Mouse (Mus musculus) kidney, adult 2 months (tissue): ENCODE data around the gene Hspb11.

ENCODE experiments used
- CTCF ChIP-seq: fragments of 200-500 bp; conservative IDR thresholded peaks from 2 replicates; pipeline ENCODE4 v1.5.1; 2011; ENCODE audit warnings: low read depth, mild to moderate bottlenecking, control low read depth, low read length, moderate library complexity, mixed read lengths; ENCODE audit not compliant: insufficient read depth, insufficient read length
- POLR2A ChIP-seq: fragments of 200-500 bp; IDR thresholded peaks from one replicate; pipeline ENCODE4 v1.6.1; 2011; ENCODE audit warnings: low read depth, low read length, control low read depth

GRCm38 (mm10) chr4:107221524-107221923 is 31.9 kb upstream of the Hspb11 start:
- TF ChIP-seq POLR2A: no peak
- TF ChIP-seq CTCF: no peak
